Mouse (Mus musculus) frontal cortex, postnatal 14 days (tissue): ENCODE measurements around the gene Adgrg3.

Experiments used
- DNase-seq, 2 experiments: peaks; one replicate each; pipeline ENCODE4 v3.0.0; 2022; ENCODE audit warnings: low spot score in 2 of 2

Adgrg3 gene

DNA sequence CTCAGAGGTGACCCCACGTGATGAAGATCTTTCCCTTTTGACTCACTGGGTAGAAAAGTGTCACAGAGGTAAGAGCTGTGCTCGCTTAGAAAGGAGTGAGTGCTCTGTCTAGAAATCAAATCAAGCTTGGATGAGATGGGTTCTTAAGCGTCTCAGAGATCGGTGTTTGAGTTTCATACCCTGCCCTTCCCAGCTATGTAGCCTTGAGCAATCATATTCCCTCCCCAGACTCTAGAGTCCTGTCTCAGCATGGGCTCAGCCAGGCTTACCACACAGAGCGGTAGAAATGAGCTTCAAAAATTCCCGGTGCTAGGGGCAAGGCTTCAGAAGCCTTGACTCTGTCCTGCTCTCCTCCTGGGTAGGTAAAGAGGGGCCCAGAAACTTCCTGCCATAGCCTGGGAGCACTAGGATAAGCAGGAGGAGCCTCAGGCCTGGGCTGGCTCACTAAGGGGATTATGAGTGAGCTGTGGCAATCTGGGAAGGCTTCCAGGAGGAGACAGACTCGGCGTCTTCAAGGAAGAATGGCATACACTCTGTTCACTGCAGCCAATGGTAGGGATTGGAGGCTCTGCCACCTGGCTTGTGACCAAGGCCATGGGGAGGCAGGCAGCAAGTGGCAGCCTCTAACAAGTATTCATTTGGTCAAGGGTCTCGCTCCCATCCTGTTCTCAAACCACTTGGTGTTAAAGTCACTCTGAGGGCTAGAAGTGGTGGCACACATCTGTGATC, 24.3 kb upstream of the Adgrg3 start:
- DNase-seq, result no peak

GRCm38 (mm10) chr8:94994006-94994405, 23.5 kb upstream of the Adgrg3 start:
- DNase-seq, result peak; percentile 78 to 83

- DNase-seq, result no peak
Measured at GRCm38 (mm10) chr8:94994510-94994909, 23.0 kb upstream of the Adgrg3 start.

DNA sequence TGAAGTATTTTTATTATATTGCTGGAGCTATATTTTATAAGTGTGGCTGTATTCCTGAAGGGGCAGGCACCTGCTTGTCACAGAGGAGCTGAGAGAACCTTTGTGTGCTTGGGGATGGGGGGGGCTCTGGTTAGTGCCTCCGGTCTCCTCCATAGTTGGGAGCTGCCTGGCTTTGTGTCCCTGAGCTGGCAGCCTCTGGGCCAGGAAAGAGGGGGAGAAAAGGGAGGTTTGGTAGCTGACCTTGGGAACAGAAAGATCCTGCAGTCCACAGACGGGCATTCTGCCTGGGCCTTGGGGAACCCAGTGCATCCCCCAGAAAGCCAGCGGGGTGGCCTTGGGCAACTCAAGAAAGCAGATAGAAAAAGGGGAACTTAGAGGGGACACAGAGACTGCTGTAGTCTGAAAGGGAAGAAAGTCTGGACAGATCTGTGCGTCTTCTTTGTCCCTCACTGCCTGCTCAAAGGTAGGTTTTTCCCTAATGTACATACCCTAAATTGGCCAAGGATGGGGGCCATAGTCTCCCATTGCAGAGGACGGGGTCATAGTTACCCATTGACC, 22.1 kb upstream of the Adgrg3 start:
- no peak for DNase-seq

DNA sequence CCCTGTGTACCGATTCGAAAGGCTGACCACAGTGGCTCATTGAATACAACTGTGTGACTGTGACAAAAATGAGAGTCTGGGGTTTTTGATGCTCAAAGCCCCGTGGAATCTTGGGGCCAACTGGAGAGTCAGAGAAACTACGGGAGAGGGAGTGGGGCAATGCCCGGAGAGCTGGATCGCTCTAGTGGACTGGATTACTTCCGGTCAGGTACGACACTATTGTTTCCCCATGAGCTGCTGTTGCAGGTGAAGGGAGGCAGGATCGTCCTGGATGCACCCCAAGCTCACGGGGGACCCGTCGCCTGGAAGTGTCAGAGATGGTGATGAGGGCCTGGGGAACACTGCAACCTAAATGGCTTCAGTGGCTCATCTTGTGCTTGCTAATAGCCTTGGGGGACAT, 21.5 kb upstream of the Adgrg3 start:
- DNase-seq, result no peak

- no peak for DNase-seq
Measured at GRCm38 (mm10) chr8:94996899-94997856, 20.3 kb upstream of the Adgrg3 start.

DNA sequence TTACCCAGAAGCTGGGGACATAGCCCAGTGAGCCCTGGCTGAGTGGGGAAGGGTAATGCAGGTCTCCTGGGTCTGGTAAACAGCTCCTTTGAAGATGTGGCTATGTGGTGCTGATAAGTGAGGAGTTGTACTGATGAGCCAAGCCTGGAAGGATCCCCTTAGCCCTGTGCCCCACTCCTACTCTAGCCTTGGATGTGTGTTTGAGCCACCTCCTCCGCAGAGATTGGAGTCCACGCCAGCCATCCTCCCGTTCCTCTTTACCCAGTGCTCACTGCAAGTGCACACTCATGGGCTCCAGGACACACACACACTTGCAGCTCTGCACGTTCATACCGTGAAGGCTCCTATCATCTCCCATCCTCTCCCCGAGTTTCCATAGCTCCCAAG, 19.6 kb upstream of the Adgrg3 start:
- no peak for DNase-seq

- DNase-seq, result no peak
Measured at GRCm38 (mm10) chr8:94998431-94998830, 19.1 kb upstream of the Adgrg3 start.

DNA sequence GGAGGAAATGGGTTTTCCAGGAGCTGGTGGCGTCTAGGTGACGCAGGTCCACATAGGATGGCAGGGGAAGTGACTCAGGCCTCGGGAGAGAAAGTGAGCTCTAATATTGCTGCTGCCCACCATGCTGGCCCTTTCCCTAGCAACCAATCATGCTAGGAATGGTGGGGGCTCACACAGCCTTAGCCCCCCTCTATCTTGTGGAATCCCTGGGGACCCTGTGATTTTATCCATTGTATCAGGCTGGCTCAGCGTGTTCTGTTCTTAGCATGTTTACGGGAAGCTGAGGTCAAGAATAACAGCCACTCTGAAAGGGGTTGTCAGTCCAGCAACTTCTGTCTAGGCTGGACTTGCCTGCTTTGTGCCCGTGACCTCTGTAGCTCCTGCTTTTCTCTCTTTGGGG, 18.5 kb upstream of the Adgrg3 start:
- no peak for DNase-seq

DNA sequence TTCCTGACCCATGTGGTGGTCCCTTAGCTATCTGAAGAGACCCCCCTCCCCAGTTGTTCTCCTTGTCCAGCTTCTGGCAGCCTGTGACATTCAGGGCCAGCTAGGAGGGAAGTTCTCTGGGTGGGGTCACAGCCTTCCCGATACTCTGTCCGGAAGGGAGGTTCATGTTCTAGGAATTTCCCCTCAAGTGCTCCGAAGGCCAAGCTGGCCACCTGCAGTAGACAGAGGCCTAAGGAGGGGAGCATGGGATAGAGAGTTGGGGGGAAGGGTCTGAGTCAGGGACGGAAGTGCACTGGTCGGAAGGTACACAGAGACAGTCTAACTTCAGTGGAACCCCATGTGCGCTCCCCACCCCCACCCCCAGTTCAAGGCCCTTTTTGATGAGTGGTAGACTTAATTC, 17.5 kb upstream of the Adgrg3 start:
- no peak for DNase-seq

GRCm38 (mm10) chr8:95000684-95001083, 16.8 kb upstream of the Adgrg3 start:
- DNase-seq, result no peak

DNA sequence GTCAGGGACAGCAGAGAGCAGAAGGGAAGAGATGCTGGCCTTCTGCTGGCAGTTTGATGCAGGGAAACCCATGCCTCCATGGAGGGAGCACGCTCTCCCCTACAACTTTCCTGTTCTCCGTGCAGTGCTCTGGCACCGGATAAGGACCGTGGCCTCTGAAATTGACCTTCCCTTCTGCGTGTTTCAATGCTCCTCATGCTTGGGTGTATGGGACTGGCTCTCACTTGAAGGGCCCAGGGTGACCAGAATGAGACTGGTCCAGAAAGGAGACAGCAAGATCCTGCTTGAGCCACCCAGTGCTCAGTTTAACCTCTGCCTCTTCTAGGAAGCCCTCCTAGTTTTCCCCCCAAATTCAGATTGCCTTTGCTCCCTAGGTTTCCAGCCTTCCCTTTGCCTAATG, 16.3 kb upstream of the Adgrg3 start:
- no peak for DNase-seq

DNA sequence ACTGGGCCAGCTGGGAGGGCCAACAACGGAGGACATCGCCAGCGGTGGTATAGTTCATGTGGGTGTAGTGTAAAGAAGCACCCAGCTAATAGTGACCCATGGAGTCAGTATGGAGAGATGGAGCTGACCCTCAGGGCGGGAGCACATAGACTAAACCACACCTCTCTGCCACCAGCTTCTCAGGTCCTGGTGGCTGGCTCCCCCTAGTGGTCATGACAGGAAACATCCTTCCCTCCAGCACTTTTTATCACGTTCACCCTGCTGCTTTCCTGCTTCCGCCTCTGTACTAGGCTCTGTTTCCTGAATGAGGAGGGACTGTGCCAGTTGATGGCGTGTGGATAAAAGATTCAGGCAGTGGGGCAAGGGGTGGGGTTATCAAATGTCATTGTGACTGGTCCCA, 15.8 kb upstream of the Adgrg3 start:
- peak; percentile 60 to 75 for DNase-seq

GRCm38 (mm10) chr8:95002089-95002655, 15.3 kb upstream of the Adgrg3 start:
- DNase-seq, result no peak

- no peak for DNase-seq
Measured at GRCm38 (mm10) chr8:95012442-95012919, 5.0 kb upstream of the Adgrg3 start.

GRCm38 (mm10) chr8:95015866-95016265, 1.6 kb upstream of the Adgrg3 start:
- no peak for DNase-seq

DNA sequence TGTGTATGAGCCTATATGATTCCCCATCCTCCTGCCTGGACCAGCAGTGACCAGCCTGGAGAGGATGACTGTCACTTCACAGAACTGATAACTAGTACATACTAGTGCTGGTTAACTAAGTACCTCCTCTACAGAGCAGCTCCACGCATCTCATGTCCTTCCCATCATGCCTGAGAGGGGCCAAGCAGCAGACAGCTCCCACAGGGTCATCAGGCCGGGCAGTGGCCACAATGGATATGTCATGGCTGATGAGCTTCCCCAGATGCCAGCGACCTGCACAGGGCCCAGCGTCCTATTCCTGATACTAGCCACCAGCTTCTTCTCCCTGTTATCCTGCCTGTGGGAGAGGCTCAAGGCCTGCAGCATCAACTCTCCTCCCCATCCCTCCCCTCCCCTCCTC, 808 bp upstream of the Adgrg3 start:
- DNase-seq, result no peak

DNA sequence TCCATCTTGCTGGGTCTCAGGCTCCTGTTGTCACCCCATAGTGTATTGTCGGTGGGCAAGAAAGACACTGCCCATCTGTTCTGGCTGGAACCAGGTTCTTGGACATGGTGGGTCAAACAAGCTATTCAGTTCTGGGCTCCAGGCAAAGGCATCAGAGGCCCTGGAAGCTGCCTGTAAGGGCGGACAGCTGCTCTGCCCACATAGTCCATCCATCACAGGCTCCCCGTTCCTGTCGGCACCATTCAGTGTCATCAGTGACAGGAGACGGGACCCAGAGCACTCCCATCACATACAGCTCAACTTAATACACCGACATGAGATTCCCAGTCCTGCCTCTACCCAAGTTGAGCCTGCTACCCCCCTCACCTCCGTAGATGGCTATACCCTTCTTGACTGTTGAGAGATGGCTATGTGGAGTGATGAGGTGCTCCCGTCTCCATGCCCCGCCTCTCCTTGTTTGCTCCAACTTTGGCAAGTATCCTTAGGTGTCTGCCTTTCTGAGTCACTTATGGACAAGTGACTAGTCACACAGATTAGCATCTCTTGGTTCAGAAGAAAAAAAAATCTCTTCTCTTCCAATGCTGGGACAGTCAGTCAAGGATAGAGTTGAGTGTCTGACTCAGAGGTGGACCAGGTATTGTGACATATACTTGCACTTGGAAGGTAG, 610 bp downstream of the Adgrg3 start:
- no peak for DNase-seq

DNA sequence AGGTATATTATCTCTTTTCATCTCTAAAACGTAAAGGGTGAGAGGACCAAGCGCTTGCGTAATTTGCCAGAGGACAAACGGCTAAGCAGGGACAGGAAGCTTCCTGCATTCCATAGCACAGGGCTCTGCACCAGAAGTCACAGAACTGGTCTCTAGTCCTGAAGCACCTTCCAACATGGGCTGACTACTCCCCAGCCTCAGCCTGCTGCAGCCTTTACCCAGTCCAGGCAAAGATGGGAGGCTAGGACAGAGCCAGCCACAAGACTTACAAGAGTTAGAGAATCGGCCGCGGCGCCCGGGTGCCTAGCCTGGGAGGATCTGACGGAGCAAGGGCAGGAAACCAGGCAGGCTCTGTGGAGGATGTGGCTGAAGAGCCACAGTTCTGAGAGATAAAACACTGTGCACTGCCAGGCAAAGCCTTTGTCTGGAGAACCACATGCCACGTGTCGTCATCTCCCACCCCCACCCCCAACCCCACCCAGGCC, 2.8 kb downstream of the Adgrg3 start:
- no peak for DNase-seq

- no peak for DNase-seq
Measured at GRCm38 (mm10) chr8:95020821-95021220, 3.3 kb downstream of the Adgrg3 start.

GRCm38 (mm10) chr8:95023201-95023600, 5.7 kb downstream of the Adgrg3 start:
- no peak for DNase-seq
